Mouse (Mus musculus) embryonic facial prominence, embryonic 11.5 days (tissue): ENCODE data around the gene Gm3417. TPM values are rescaled to one million over a fixed set of nuclear protein-coding genes. Genes with fewer than 3 reads are reported as not detected.
"Not testable (repeated sequence)": the region's sequence is repeated elsewhere in the genome, so short reads cannot be mapped to it uniquely, and the experiment has no call there.

Experiments
- ATAC-seq: fragments of 200-750 bp; cut with Nextera tagmentation; replicated peaks from 2 replicates; pipeline ENCODE4 v1.8.0; 2017; ENCODE audit warnings: low read depth; ENCODE audit not compliant: insufficient number of reproducible peaks, low FRiP score, low TSS enrichment
- DNase-seq: peaks from one replicate; pipeline ENCODE4 v3.0.0-alpha.2; 2015; ENCODE audit warnings: low spot score
- H3K27ac ChIP-seq: fragments of 300-500 bp; sonication (generic); replicated peaks from 2 replicates; pipeline ENCODE4 v1.5.1; 2014; ENCODE audit warnings: mild to moderate bottlenecking, low read depth, low read length, control low read depth
- H3K27me3 ChIP-seq: fragments of 300-500 bp; sonication (generic); 2 replicates; pipeline ENCODE4 v1.6.1; 2014; ENCODE audit warnings: mild to moderate bottlenecking, low read length, moderate library complexity, mixed read lengths; ENCODE audit not compliant: control insufficient read depth, insufficient read depth
- H3K36me3 ChIP-seq: fragments of 300-500 bp; sonication (generic); replicated peaks from 2 replicates; pipeline ENCODE4 v1.6.1; 2014; ENCODE audit warnings: low read depth, mild to moderate bottlenecking, low read length, moderate library complexity, mixed read lengths; ENCODE audit not compliant: control insufficient read depth, insufficient read depth
- H3K4me1 ChIP-seq: fragments of 300-500 bp; sonication (generic); 2 replicates; pipeline ENCODE4 v1.6.1; 2014; ENCODE audit warnings: low read length, mixed read lengths; ENCODE audit not compliant: control insufficient read depth, insufficient read depth
- H3K4me2 ChIP-seq: fragments of 300-500 bp; sonication (generic); 2 replicates; pipeline ENCODE4 v1.6.1; 2014; ENCODE audit warnings: low read depth, mild to moderate bottlenecking, control low read depth, low read length, moderate library complexity
- H3K4me3 ChIP-seq: fragments of 300-500 bp; sonication (generic); 2 replicates; pipeline ENCODE4 v1.5.1; 2014; ENCODE audit warnings: low read depth, low read length, control low read depth
- H3K9ac ChIP-seq: fragments of 300-500 bp; sonication (generic); replicated peaks from 2 replicates; pipeline ENCODE4 v1.6.1; 2014; ENCODE audit warnings: mild to moderate bottlenecking, control low read depth, low read length
- H3K9me3 ChIP-seq: fragments of 300-500 bp; sonication (generic); replicated peaks from 2 replicates; pipeline ENCODE4 v1.6.1; 2016; ENCODE audit warnings: mild to moderate bottlenecking, low read length, inconsistent platforms, mixed read lengths; ENCODE audit not compliant: control insufficient read depth
- WGBS: fragments of 180-500 bp; shearing (Covaris S2); extraction: QIAGEN DNeasy Blood & Tissue Kit; methylation state at CpG from one replicate; pipeline ENCODE4 v1.1.7; 2014; 5-methylcytosine and 5-hydroxymethylcytosine counted together
- polyA plus RNA-seq: library from polyadenylated mRNA; unstranded; fragments of >200 nt; fragmentation: Nextera tagmentation; extraction: Ambion mirVana; gene quantifications from 2 replicates; pipeline ENCODE4 v1.2.1, GENCODE M21; 2014

The Gm3417 gene
- polyA plus RNA-seq, 1 experiment from 2014 or later, result not detected

DNA sequence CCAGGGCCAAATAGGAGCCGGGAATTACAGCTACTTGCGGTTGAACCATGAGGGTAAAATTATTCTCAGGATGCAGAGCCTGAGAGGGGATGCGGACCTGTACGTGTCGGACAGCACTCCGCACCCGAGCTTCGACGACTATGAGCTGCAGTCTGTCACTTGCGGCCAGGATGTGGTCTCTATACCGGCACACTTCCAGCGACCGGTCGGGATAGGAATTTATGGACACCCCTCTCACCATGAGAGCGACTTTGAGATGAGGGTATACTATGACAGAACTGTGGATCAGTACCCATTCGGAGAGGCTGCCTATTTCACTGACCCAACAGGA is 34.9 kb downstream of the Gm3417 start:
- DNase-seq (no peak), ATAC-seq (no peak; the same call in 1 of the 2 replicates)
- no peaks in the 10 kb centered on the region for H3K27me3 ChIP-seq
- H3K4me2 ChIP-seq, result peak overlapping the region; percentile 80
- H3K9me3 ChIP-seq, result no peaks in the 10 kb centered on the region
- no peaks in the 10 kb centered on the region for H3K36me3 ChIP-seq
- 21% methylated on average over 16 of the region's 16 CpGs for WGBS
- H3K4me1 ChIP-seq, result no peaks in the 10 kb centered on the region
- H3K27ac ChIP-seq, result no peak overlapping the region
- H3K4me3 ChIP-seq, result peak overlapping the region; percentile 79
- H3K9ac ChIP-seq, result peak overlapping the region; percentile 77

DNA sequence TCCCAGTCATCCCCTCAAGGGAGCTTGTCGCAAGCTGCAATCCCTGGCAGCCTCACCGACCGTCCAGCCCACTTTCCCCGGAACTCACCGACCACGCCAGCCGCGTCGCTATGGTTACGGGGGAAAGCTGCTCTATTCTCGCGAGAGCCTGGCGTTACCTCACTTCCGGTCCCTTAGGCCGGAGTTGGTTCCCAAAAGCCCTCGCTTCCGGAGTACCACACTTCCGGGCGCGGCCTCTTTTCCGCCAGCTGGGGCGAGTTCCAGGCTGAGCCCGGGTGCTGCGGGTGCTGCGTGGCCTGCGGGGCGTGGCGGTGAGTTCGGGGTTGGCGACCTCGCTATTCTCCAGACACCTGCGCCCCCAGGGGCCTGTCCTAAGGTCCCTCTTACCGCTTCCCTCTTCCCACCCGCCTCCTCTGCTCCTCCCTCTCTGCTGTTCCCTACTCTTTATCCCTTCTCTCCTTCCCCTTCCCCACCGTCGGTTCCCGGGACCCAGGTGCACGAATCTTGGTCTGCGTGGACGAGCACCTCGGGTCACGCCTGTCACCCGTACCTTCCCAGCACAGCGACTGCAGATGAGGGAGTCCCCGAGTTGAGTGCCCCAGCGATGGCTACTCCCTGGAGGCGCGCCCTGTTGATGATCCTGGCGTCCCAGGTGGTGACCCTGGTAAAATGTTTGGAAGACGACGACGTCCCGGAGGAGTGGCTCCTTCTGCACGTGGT is 35.4 kb downstream of the Gm3417 start, which contains the start of the genes Wdr27 and 1600012H06Rik:
Gene Wdr27 (minus strand): TSS at position 150 of the 720 bp plus-strand sequence.
Gene 1600012H06Rik (plus strand): TSS at position 176 of the 720 bp plus-strand sequence.
- Histone ChIP-seq H3K9me3 (no peaks in the 10 kb centered on the region), H3K27ac (no peak within 1 kb of the TSS), H3K4me2 (peak within 1 kb of the TSS; percentile 80), H3K9ac (peak within 1 kb of the TSS; percentile 77), H3K4me3 (peak within 1 kb of the TSS; percentile 79), H3K4me1 (no peaks in the 10 kb centered on the region), H3K36me3 (no peaks in the 10 kb centered on the region), H3K27me3 (no peaks in the 10 kb centered on the region)
- peak; percentile 100 for DNase-seq
- ATAC-seq, result peak; percentile 97
- under 1% methylated on average over 54 of the region's 54 CpGs for WGBS

DNA sequence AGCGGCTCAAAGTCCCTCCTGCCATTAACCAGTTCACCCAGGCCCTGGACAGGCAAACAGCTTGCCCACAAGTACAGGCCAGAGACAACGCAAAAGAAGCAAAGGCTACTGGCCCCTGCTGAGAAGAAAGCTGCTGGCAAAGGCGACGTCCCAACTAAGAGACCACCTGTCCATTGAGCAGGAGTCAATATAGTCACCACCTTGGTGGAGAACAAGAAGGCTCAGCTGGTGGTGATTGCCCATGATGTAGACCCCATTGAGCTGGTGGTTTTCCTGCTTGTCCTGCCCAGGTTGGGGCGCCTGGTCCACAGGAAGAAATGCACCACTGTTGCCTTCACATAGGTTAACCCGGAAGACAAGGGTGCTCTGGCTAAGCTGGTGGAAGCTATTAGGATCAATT is 36.4 kb downstream of the Gm3417 start:
- H3K27ac ChIP-seq, H3K36me3 ChIP-seq, H3K4me1 ChIP-seq, ATAC-seq, H3K9me3 ChIP-seq, DNase-seq, H3K27me3 ChIP-seq: not testable (repeated sequence)
- H3K4me3 ChIP-seq, result peak overlapping the region; percentile 79
- peak overlapping the region; percentile 80 for H3K4me2 ChIP-seq
- 67% methylated on average over 6 of the region's 6 CpGs for WGBS
- H3K9ac ChIP-seq, result peak overlapping the region; percentile 77; the same call in 1 of the 2 replicates

DNA sequence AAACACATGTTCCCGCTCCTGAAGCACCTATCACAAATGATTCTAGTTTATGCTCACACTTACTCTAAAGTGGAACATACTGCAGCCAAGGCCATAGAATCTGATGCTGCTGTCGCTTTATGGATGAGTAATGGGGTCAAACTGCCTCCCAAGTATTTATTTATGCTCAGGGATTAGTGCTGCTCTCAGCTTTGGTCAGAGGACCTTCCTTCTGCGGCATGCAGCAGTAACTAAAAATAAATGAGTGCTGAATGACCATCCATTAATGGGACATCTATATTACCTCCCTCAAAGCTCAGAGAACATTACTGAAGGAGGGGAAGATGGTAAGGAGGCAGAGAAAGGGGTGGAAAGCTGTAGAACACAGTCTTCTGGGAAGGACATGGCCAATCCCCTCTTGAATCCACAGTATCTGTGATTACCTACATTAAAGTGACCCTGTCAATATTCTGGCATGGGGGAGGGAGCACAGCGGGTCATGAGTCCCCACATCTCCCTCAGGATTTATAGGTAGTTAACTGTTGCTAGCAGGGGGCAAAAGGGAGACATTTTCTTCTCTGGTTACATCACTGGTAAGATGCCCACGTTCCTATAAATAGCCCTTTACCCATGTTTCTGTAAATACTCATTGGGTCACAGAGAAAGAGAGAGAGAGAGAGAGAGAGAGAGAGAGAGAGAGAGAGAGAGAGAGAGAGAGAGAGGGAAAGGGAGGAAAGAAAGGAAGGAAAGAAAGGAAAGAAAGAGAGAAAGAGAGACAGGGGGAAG is 42.6 kb downstream of the Gm3417 start:
- Histone ChIP-seq H3K9ac (no peak overlapping the region), H3K4me2 (no peak overlapping the region), H3K27me3 (no peaks in the 10 kb centered on the region), H3K36me3 (no peaks in the 10 kb centered on the region), H3K9me3 (no peaks in the 10 kb centered on the region), H3K4me1 (no peaks in the 10 kb centered on the region), H3K4me3 (no peak overlapping the region), H3K27ac (no peak overlapping the region)
- no peak for ATAC-seq
- no peak for DNase-seq
- WGBS, result 78% methylated on average over 5 of the region's 5 CpGs

DNA sequence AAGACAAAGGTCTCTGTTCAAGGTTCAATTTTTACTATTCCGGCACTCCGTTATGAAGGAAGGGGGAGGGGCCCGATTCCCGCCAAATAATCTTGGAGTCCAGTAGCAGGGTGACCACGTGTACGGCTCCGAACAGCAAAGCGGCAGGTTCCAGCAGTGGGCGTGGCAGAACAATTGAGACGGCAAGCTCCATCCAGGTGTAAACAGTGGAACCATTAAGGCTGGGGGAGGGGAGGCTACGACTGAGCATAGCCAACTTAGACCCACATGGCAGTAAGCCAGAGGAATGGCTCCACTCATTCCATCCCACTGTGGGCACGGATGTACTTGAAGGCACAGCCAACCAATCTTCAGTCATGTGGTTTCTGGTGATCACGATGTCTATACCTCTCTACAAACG is 43.3 kb downstream of the Gm3417 start:
- not testable (repeated sequence) for H3K4me1 ChIP-seq, H3K4me3 ChIP-seq, DNase-seq, ATAC-seq, H3K27me3 ChIP-seq, H3K4me2 ChIP-seq, H3K36me3 ChIP-seq, H3K9ac ChIP-seq, H3K9me3 ChIP-seq, H3K27ac ChIP-seq
- WGBS, result 83% methylated on average over 12 of the region's 14 CpGs

DNA sequence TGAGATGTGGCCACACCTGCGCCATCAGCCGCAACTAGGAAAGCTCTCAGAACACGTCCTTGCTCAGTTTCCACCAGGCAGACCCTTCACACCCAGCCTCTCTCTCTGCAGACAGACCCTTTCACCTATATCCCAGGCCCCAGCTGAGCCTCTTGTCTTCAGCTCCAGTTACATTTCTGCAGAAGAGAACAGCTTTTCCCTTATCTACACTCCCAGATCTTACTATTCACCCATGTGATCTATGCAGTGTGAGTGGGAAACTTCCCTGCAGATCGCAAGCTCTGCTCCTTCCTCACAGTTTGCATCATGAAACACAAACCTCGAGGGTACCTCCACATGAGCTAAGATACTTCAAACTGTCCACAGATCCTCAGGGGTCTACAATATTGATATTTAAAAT is 47.1 kb downstream of the Gm3417 start:
- ATAC-seq (no peak), DNase-seq (no peak)
- Histone ChIP-seq H3K9ac (no peak overlapping the region), H3K4me1 (no peaks in the 10 kb centered on the region), H3K9me3 (no peaks in the 10 kb centered on the region), H3K27me3 (no peaks in the 10 kb centered on the region), H3K4me3 (no peak overlapping the region), H3K27ac (no peak overlapping the region), H3K4me2 (no peak overlapping the region), H3K36me3 (no peaks in the 10 kb centered on the region)
- 87% methylated on average over 5 of the region's 5 CpGs for WGBS

DNA sequence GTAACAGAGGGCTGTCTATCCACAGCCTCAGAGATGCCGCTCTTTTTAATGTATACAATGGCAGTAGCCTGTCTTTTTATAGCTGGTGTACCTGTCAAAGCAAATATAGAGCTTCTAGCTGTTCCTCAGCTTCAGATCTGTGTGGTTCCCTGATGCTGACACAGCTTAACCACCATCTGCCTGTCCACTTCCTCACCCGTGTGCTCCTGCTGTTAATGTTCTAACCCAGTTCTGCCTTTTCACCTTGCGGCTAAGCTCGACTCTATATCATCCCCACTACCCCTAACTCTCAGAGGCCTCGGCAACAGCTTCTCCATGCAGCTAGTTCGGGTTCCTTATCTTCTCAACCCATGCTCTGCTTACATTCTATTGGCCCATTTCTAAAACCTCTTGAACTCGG is 47.9 kb downstream of the Gm3417 start:
- no peaks in the 10 kb centered on the region for H3K9me3 ChIP-seq
- no peaks in the 10 kb centered on the region for H3K27me3 ChIP-seq
- H3K27ac ChIP-seq, result no peak overlapping the region
- DNase-seq, result no peak
- no peaks in the 10 kb centered on the region for H3K36me3 ChIP-seq
- ATAC-seq, result no peak
- no peak overlapping the region for H3K9ac ChIP-seq
- no peak overlapping the region for H3K4me3 ChIP-seq
- H3K4me1 ChIP-seq, result no peaks in the 10 kb centered on the region
- 86% methylated on average over 7 of the region's 7 CpGs for WGBS
- H3K4me2 ChIP-seq, result no peak overlapping the region

DNA sequence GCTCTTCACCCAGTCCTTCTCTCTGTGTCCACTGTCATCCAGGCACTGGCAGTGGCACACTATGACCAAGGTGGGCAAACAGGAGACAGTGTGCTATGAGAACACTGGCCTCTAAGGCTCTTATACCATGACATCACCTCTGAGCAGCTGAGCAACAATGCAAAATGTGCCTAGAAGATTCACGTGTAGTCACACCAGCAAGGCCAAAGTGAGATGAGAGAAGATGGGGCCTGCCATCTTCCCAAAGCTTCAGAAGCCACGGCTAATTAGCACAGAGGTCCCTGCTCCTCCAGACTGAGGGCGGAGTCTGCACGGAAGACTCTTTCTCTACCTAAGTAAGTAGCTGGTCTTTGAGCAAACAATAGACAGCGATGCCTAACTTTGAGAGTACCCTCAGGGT is 50.0 kb downstream of the Gm3417 start:
- DNase-seq (no peak), ATAC-seq (no peak)
- Histone ChIP-seq H3K9me3 (no peaks in the 10 kb centered on the region), H3K4me1 (no peaks in the 10 kb centered on the region), H3K4me3 (no peak overlapping the region), H3K9ac (no peak overlapping the region), H3K27ac (no peak overlapping the region), H3K36me3 (no peaks in the 10 kb centered on the region), H3K27me3 (no peaks in the 10 kb centered on the region), H3K4me2 (no peak overlapping the region)
- WGBS, result 68% methylated on average over 5 of the region's 5 CpGs
